Mouse (Mus musculus) E14TG2a.4 (cell line): Measurements from ENCODE around the gene Sash1.

ENCODE experiments used
- H3K27me3 ChIP-seq: 2 replicates; pipeline ENCODE4 v1.6.1; 2014; ENCODE audit warnings: low read length, control low read depth; ENCODE audit not compliant: insufficient read depth
- H3K36me3 ChIP-seq: 2 replicates; pipeline ENCODE4 v1.6.1; 2014; ENCODE audit warnings: low read length, control low read depth; ENCODE audit not compliant: insufficient read depth
- H3K4me1 ChIP-seq: replicated peaks from 2 replicates; pipeline ENCODE4 v1.6.1; 2014; ENCODE audit warnings: low read depth, low read length, control low read depth
- H3K4me3 ChIP-seq: replicated peaks from 2 replicates; pipeline ENCODE4 v1.5.1; 2014; ENCODE audit warnings: mild to moderate bottlenecking, low read length
- H3K9me3 ChIP-seq: 2 replicates; pipeline ENCODE4 v1.6.1; 2014; ENCODE audit warnings: low read length, control low read depth
- CTCF ChIP-seq: conservative IDR thresholded peaks from 2 replicates; pipeline ENCODE4 v1.5.1; 2014; ENCODE audit warnings: low read length
- NANOG ChIP-seq: IDR thresholded peaks from 2 replicates; pipeline ENCODE4 v1.6.1; 2014; ENCODE audit warnings: borderline replicate concordance, low read length, mixed read lengths
- POU5F1 ChIP-seq: IDR thresholded peaks from 2 replicates; pipeline ENCODE4 v1.6.1; 2014; ENCODE audit warnings: low read length, borderline replicate concordance

Sash1 gene

DNA sequence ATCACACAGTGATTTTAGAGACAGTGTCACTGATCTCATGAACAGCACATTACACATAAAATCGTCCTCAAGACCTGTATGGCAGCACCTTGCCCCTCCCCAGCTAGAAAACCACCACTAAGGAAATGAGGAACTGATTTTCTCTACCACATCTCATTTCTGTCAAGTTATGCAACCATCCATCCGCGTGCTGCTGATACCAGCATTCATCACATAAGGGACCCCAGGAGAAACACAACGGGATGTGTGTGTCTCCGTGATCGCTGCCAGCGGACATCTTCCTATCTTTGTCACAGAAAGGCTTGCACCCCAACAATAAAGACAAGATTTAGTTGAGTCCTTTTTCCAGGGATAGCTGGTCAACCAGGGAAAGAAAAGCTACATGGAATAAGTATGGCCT is 27.2 kb downstream of the Sash1 start:
- Histone ChIP-seq H3K4me3 (no peak overlapping the region), H3K9me3 (no peaks in the 10 kb centered on the region), H3K4me1 (peaks cover 47% of the 10 kb centered on the region), H3K36me3 (peaks cover 52% of the 10 kb centered on the region), H3K27me3 (no peaks in the 10 kb centered on the region)
- no peak for TF ChIP-seq POU5F1
- no peak for TF ChIP-seq CTCF
- no peak for TF ChIP-seq NANOG

GRCm38 (mm10) chr10:8856942-8857341 is 28.9 kb downstream of the Sash1 start:
- TF ChIP-seq POU5F1: no peak
- no peak for TF ChIP-seq NANOG
- TF ChIP-seq CTCF: no peak
- H3K4me3 ChIP-seq: no peak overlapping the region
- H3K9me3 ChIP-seq: no peaks in the 10 kb centered on the region
- no peaks in the 10 kb centered on the region for H3K27me3 ChIP-seq
- peaks cover 48% of the 10 kb centered on the region for H3K36me3 ChIP-seq
- H3K4me1 ChIP-seq: peaks cover 54% of the 10 kb centered on the region

GRCm38 (mm10) chr10:8853326-8853725 is 32.5 kb downstream of the Sash1 start:
- TF ChIP-seq NANOG: no peak
- TF ChIP-seq CTCF: no peak
- no peak for TF ChIP-seq POU5F1
- Histone ChIP-seq H3K4me1 (peaks cover 58% of the 10 kb centered on the region), H3K9me3 (no peaks in the 10 kb centered on the region), H3K27me3 (no peaks in the 10 kb centered on the region), H3K4me3 (no peak overlapping the region), H3K36me3 (peaks cover 36% of the 10 kb centered on the region)

DNA sequence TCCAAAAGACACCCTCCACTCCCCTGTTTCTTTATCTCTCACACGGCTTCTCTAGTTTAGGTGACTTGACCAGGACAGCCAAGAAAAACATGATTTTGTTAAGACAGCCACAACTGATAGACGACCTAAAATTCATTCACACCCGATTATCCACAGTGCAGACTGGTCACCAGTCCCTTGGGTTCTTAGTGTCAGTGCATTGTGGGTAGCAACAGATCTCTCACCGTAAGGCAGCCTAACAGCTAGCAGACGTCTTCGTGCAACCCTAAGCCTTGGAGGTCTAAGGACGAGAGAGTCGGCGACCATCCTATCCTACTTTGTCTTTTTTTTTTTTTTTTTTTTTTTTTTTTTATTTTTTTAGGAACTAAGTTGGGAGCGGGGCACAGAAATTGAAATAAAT is 34.2 kb downstream of the Sash1 start:
- no peaks in the 10 kb centered on the region for H3K27me3 ChIP-seq
- H3K4me3 ChIP-seq: peak overlapping the region; percentile 39; the same call in 1 of the 2 replicates
- TF ChIP-seq POU5F1 (no peak), NANOG (no peak)
- H3K36me3 ChIP-seq: peaks cover 38% of the 10 kb centered on the region
- peaks cover 62% of the 10 kb centered on the region for H3K4me1 ChIP-seq
- H3K9me3 ChIP-seq: no peaks in the 10 kb centered on the region

DNA sequence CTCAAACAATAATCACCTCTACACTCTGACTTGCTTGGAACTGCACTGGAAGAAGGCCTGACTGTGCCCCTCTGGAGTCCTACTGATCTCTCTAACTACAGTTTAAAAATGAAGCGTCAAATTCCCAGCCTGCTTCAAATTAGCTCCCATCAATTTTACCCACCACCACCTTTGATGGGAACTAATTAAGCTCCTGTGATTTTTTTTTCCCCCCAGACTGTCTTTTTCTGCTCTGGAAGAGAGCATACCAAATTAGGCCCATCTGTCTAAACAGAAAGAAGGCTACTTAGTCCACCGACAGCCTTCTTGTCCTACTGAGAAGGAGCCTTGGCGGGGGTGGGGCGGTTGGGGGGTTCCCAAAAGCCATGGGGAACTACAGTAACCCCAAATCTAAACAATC is 37.9 kb downstream of the Sash1 start:
- Histone ChIP-seq H3K4me3 (no peak overlapping the region), H3K9me3 (no peaks in the 10 kb centered on the region), H3K4me1 (peaks cover 74% of the 10 kb centered on the region), H3K36me3 (peaks cover 67% of the 10 kb centered on the region), H3K27me3 (no peaks in the 10 kb centered on the region)
- TF ChIP-seq NANOG: no peak
- no peak for TF ChIP-seq CTCF
- TF ChIP-seq POU5F1: no peak

- Histone ChIP-seq H3K27me3 (no peaks in the 10 kb centered on the region), H3K36me3 (peaks cover 74% of the 10 kb centered on the region), H3K9me3 (no peaks in the 10 kb centered on the region), H3K4me3 (no peak overlapping the region), H3K4me1 (peaks cover 72% of the 10 kb centered on the region)
- TF ChIP-seq CTCF (no peak), POU5F1 (no peak), NANOG (no peak)
These were observed 39.6 kb downstream of the Sash1 start for GRCm38 (mm10) chr10:8846258-8846657.

- no peak for TF ChIP-seq NANOG
- no peak for TF ChIP-seq POU5F1
- TF ChIP-seq CTCF: no peak
- peaks cover 74% of the 10 kb centered on the region for H3K4me1 ChIP-seq
- H3K27me3 ChIP-seq: no peaks in the 10 kb centered on the region
These were observed 40.6 kb downstream of the Sash1 start for GRCm38 (mm10) chr10:8845230-8845770.

DNA sequence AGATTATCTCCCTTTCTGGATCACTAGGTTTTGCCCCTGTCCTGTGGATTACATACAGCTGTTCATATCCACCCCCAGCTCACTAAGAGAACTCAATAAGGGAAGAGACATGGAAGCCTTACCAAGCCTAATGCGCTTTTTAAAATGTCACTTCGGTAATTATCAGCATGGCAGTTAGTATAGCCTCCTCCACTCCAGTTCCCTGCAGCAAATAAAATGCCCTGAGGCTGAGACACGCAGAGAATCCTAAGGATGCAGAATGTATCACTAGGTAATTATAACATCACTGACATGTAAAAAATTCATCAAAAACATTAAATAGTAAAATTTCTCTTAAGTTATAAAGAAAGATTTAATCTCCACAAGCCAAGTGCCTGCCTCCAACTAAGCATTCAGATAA is 45.9 kb downstream of the Sash1 start:
- H3K36me3 ChIP-seq: peaks cover 46% of the 10 kb centered on the region
- H3K9me3 ChIP-seq: no peaks in the 10 kb centered on the region
- no peak overlapping the region for H3K4me3 ChIP-seq
- no peaks in the 10 kb centered on the region for H3K27me3 ChIP-seq
- TF ChIP-seq CTCF (no peak), POU5F1 (no peak), NANOG (no peak)
- H3K4me1 ChIP-seq: peaks cover 84% of the 10 kb centered on the region

More at GRCm38 (mm10) chr10:8845230-8845770, 40.6 kb downstream of the Sash1 start:
- no peaks in the 10 kb centered on the region for H3K9me3 ChIP-seq
- no peak overlapping the region for H3K4me3 ChIP-seq
- H3K36me3 ChIP-seq: peaks cover 83% of the 10 kb centered on the region
